Mouse (Mus musculus) kidney, embryonic 16.5 days (tissue): ENCODE measurements around the gene Ccdc154. TPM values are rescaled to one million over a fixed set of nuclear protein-coding genes. Genes with fewer than 3 reads are reported as not detected.

Source experiments
- ATAC-seq: fragments of 200-750 bp; cut with Nextera tagmentation; 2 replicates; pipeline ENCODE4 v1.8.0; 2017; ENCODE audit warnings: moderate TSS enrichment; ENCODE audit not compliant: low FRiP score, low TSS enrichment
- H3K27ac ChIP-seq: fragments of 300-500 bp; sonication (generic); 2 replicates; pipeline ENCODE4 v1.5.1; 2014; ENCODE audit warnings: low read length
- H3K27me3 ChIP-seq: fragments of 300-500 bp; sonication (generic); 2 replicates; pipeline ENCODE4 v1.6.1; 2014; ENCODE audit warnings: low read length, control low read depth, mixed read lengths; ENCODE audit not compliant: insufficient read depth
- H3K36me3 ChIP-seq: fragments of 300-500 bp; sonication (generic); 2 replicates; pipeline ENCODE4 v1.6.1; 2014; ENCODE audit warnings: low read length, control low read depth, mixed read lengths; ENCODE audit not compliant: insufficient read depth
- H3K4me1 ChIP-seq: fragments of 300-500 bp; sonication (generic); 2 replicates; pipeline ENCODE4 v1.6.1; 2014; ENCODE audit warnings: low read length, control low read depth, mixed read lengths; ENCODE audit not compliant: insufficient read depth
- H3K4me2 ChIP-seq: fragments of 300-500 bp; sonication (generic); replicated peaks from 2 replicates; pipeline ENCODE4 v1.6.1; 2014; ENCODE audit warnings: low read depth, low read length
- H3K4me3 ChIP-seq: fragments of 300-500 bp; sonication (generic); 2 replicates; pipeline ENCODE4 v1.5.1; 2014; ENCODE audit warnings: mild to moderate bottlenecking, low read length
- H3K9ac ChIP-seq: fragments of 300-500 bp; sonication (generic); replicated peaks from 2 replicates; pipeline ENCODE4 v1.6.1; 2014; ENCODE audit warnings: low read length
- H3K9me3 ChIP-seq: fragments of 300-500 bp; sonication (generic); 2 replicates; pipeline ENCODE4 v1.6.1; 2016; ENCODE audit warnings: low read length, control low read depth
- WGBS: fragments of 180-500 bp; shearing (Covaris S2); extraction: QIAGEN DNeasy Blood & Tissue Kit; methylation state at CpG from one replicate; pipeline ENCODE4 v1.1.7; 2014; 5-methylcytosine and 5-hydroxymethylcytosine counted together
- polyA plus RNA-seq: library from polyadenylated mRNA; unstranded; fragments of >200 nt; fragmentation: Nextera tagmentation; extraction: Ambion mirVana; gene quantifications from 2 replicates; pipeline ENCODE4 v1.2.1, GENCODE M21; 2015

The Ccdc154 gene
- polyA plus RNA-seq, 1 experiment from 2014 or later: not detected

DNA sequence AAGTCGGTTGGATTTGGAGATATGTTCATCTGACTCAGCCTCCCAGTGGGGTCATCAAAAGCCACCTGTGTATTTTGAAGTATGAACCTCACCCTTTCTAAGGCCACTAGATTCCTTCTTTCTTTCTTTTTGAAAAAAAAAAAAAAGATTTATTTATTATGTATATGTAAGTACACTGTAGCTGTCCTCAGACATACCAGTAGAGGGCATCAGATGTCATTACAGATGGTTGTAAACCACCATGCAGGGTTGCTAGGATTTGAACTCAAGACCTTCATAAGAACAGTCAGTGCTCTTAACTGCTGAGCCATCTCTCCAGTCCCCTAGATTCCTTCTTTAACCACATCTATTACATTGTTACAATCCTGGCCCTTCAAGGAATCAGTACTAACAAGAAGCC is 32.2 kb upstream of the Ccdc154 start:
- Histone ChIP-seq H3K27ac (no peak overlapping the region), H3K9ac (no peak overlapping the region), H3K36me3 (no peaks in the 10 kb centered on the region), H3K4me1 (peaks cover 10% of the 10 kb centered on the region), H3K27me3 (no peaks in the 10 kb centered on the region), H3K4me2 (no peak overlapping the region), H3K9me3 (no peaks in the 10 kb centered on the region), H3K4me3 (no peak overlapping the region)
- 91% methylated on average over 1 of the region's 1 CpGs for WGBS
- ATAC-seq: no peak

DNA sequence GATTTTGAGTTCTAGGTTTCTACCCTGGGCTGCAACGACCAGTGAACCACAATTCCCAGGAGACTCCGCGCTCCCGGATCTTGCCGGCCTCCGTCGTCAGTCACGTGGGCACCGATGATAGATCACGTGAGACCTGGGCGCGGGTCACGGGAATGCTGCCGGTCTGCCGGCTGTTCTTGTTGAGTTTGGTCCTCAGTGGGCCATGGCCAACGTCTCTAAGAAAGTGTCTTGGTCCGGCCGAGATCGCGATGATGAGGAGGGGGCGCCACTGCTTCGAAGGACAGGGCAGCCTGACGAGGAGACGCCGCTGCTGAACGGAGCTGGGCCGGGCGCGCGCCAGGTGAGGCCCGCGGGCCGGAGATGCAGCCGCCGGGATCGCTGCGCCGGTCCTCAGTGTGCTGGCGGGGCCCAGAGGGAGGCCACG is 29.0 kb upstream of the Ccdc154 start, which contains the start of gene Clcn7:
TSS of gene Clcn7 (plus strand) at position 117 of the 424 bp plus-strand sequence.
- WGBS: under 1% methylated on average over 40 of the region's 40 CpGs
- Histone ChIP-seq H3K27me3 (no peaks in the 10 kb centered on the region), H3K36me3 (no peaks in the 10 kb centered on the region), H3K4me3 (peak within 1 kb of the TSS; percentile 99), H3K9ac (peak within 1 kb of the TSS; percentile 80), H3K9me3 (no peaks in the 10 kb centered on the region), H3K4me1 (peaks cover 10% of the 10 kb centered on the region), H3K27ac (no peak within 1 kb of the TSS), H3K4me2 (peak within 1 kb of the TSS; percentile 79)
- ATAC-seq: peak; percentile 95

DNA sequence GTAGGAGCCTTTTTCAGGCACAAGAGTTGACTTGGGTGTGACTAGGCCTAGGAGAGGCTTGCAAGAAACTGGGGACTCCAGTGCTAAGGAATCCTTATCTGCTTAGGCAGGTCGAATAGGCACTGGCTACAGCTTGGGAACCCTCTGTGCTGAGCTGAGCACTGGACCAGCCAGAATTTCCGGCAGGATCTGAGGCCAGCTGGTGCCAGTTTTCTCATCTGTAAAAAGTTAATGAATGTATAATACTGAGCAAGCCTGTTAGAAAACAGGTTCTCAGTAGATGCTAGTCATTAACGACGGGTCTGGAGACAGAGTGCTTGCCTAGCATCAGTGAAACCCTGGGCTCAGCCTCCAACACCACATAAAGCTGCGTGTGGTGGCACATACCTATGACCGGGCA is 26.6 kb upstream of the Ccdc154 start:
- H3K27ac ChIP-seq: no peak overlapping the region
- no peak overlapping the region for H3K9ac ChIP-seq
- ATAC-seq: no peak
- no peaks in the 10 kb centered on the region for H3K27me3 ChIP-seq
- H3K36me3 ChIP-seq: no peaks in the 10 kb centered on the region
- H3K4me2 ChIP-seq: no peak overlapping the region
- no peaks in the 10 kb centered on the region for H3K9me3 ChIP-seq
- 82% methylated on average over 6 of the region's 6 CpGs for WGBS
- peaks cover 10% of the 10 kb centered on the region for H3K4me1 ChIP-seq
- no peak overlapping the region for H3K4me3 ChIP-seq

DNA sequence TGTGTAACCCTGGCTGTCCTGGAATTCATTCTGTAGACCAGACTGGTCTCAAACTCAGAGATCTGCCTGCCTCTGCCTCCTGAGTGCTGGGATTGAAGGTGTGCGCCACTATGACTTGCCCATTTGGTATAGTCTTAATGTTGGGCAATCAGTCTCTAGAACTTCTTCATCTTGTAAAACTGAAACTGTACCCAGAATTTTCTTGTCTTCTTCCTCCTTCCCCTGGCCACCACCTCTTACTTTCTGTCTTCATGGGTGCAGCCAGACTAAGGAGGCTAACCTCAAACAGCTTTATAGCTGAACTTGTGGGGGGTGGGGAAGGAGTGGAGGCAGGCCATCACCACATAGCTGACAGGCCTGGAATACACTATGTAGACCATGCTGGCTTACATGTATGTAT is 23.5 kb upstream of the Ccdc154 start:
- Histone ChIP-seq H3K4me3 (no peak overlapping the region), H3K4me1 (peaks cover 9% of the 10 kb centered on the region), H3K36me3 (no peaks in the 10 kb centered on the region), H3K9me3 (no peaks in the 10 kb centered on the region), H3K27me3 (no peaks in the 10 kb centered on the region), H3K9ac (no peak overlapping the region), H3K27ac (no peak overlapping the region), H3K4me2 (no peak overlapping the region)
- no peak for ATAC-seq
- WGBS: 96% methylated on average over 1 of the region's 1 CpGs

DNA sequence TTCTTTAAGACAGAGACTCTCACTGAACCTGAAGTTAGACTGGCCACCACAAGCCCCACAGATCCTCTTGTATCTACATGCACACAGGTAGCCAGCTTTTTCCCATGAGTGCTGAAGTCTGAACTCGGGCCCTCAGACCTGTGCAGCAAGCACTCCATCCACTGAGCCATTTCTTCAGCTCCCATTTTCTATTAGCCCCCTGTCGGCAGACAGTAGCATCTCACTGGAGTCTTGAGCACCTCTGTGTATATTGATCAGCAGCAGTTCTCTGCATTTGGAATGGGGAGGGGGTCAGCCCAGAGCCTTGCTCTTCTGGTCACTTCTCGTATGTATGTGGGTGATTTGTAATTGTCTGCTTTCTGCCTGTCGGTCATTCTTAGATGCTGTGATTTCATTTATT is 22.3 kb upstream of the Ccdc154 start:
- H3K27ac ChIP-seq: no peak overlapping the region
- H3K27me3 ChIP-seq: no peaks in the 10 kb centered on the region
- no peaks in the 10 kb centered on the region for H3K36me3 ChIP-seq
- H3K4me1 ChIP-seq: no peaks in the 10 kb centered on the region
- H3K9me3 ChIP-seq: no peaks in the 10 kb centered on the region
- 74% methylated on average over 4 of the region's 4 CpGs for WGBS
- H3K4me2 ChIP-seq: no peak overlapping the region
- H3K9ac ChIP-seq: no peak overlapping the region
- H3K4me3 ChIP-seq: no peak overlapping the region
- ATAC-seq: no peak

DNA sequence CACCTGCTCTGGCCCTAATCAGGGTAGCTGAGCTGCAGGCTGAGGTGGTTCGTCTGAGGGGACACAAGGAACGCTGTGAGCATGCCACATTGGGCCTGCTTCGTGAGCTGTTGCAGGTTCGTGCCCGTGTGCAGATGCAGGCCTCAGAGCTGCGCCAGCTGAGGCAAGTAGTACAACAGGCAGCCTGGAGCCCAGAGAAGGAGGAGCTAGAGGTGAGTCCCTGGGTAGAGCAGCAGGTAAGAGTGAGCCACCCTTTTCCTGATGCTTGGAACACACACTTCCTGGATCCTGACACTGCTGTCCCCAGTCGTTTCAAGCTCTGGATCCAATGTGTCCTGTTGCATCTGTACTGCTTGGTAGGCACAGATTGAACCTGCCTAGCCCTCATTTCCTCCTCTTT is 1.1 kb downstream of the Ccdc154 start:
- H3K36me3 ChIP-seq: peaks cover 14% of the 10 kb centered on the region; the same call in 1 of the 2 replicates
- H3K4me3 ChIP-seq: no peak overlapping the region
- 77% methylated on average over 7 of the region's 7 CpGs for WGBS
- no peaks in the 10 kb centered on the region for H3K27me3 ChIP-seq
- no peak overlapping the region for H3K4me2 ChIP-seq
- no peaks in the 10 kb centered on the region for H3K9me3 ChIP-seq
- ATAC-seq: no peak
- H3K9ac ChIP-seq: no peak overlapping the region
- no peaks in the 10 kb centered on the region for H3K4me1 ChIP-seq
- H3K27ac ChIP-seq: no peak overlapping the region

DNA sequence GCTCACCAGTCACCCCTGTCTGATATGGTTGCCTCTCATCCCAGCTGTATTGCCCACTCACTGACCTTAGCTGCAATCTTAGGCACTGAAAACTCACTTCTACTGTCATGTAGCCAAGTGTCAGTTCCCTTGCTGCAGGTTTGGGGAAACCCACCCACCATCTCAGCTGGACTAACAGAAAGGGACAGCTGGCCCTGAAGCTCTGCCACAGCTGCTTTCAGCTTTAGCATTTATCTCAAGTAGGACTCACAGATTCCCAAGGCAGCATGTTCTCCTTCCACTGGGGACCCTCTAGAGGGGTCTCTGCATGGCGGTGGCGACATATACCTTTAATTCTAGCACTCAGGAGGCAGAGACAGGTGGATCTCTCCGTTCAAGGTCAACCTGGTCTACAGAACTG is 2.5 kb downstream of the Ccdc154 start:
- 83% methylated on average over 3 of the region's 3 CpGs for WGBS
- peaks cover 6% of the 10 kb centered on the region; the same call in 1 of the 2 replicates for H3K36me3 ChIP-seq
- H3K9ac ChIP-seq: no peak overlapping the region
- H3K27me3 ChIP-seq: no peaks in the 10 kb centered on the region
- H3K27ac ChIP-seq: no peak overlapping the region
- no peaks in the 10 kb centered on the region for H3K9me3 ChIP-seq
- no peaks in the 10 kb centered on the region for H3K4me1 ChIP-seq
- no peak for ATAC-seq
- no peak overlapping the region for H3K4me3 ChIP-seq
- no peak overlapping the region for H3K4me2 ChIP-seq

DNA sequence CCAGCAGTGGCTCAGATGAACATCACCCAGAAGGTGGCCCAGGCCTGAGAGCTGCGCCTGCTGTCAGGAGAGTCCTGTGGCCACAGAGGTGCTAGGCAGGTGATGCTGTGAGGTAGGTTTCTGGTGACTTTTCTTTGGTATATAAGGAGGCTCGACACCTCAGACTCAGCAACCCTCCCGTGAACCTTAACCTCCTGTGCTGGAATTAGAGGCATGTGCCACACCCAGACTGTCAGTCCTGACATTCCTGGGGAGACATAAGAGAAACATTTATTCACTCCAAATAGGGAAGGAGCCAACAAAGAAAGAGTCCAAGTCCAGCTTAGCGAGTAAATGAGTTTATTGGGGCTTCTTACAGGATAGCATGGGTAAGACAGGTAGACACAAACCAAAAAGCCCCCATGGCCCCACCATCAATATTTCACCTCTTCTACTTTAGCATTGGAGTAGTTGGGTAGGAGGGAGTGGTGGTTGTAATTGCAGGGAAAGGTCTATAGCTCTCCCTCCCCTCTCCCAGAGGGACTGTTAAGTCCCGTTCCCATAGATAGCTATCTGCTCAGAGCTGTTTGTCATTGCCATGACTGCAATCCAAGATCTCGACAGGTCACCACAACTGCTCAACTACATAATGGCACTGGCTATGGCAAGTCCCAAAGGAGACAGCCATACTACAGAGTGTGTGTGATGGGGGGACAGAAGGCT is 3.9 kb downstream of the Ccdc154 start:
- no peak overlapping the region for H3K9ac ChIP-seq
- no peaks in the 10 kb centered on the region for H3K36me3 ChIP-seq
- H3K27me3 ChIP-seq: no peaks in the 10 kb centered on the region
- no peak overlapping the region for H3K4me2 ChIP-seq
- H3K27ac ChIP-seq: no peak overlapping the region
- no peak for ATAC-seq
- 33% methylated on average over 6 of the region's 6 CpGs for WGBS
- no peak overlapping the region for H3K4me3 ChIP-seq
- no peaks in the 10 kb centered on the region for H3K9me3 ChIP-seq
- no peaks in the 10 kb centered on the region for H3K4me1 ChIP-seq

DNA sequence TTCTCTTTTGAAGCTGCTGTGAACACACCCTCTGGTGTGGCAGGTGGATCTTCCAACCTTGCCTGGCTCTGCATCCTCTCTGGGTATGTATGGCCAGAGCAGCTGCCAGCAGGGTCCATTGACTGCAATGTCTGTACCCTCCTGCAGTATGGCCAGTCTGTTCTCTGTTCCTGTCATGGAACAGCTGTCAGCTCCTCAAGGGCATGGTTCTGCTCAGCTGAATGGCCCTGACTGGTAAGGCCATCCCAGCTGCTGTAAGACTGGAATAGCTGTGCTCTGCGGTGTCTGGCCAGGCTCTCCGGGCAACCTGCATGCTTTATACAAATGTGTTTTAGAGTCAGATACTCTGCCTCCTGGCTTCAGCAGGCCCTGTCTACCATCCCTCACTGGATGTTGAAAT is 7.4 kb downstream of the Ccdc154 start:
- Histone ChIP-seq H3K27me3 (no peaks in the 10 kb centered on the region), H3K27ac (no peak overlapping the region), H3K4me3 (no peak overlapping the region), H3K4me2 (no peak overlapping the region), H3K9ac (no peak overlapping the region), H3K4me1 (no peaks in the 10 kb centered on the region), H3K36me3 (no peaks in the 10 kb centered on the region), H3K9me3 (no peaks in the 10 kb centered on the region)
- no peak for ATAC-seq
- 93% methylated on average over 2 of the region's 2 CpGs for WGBS

DNA sequence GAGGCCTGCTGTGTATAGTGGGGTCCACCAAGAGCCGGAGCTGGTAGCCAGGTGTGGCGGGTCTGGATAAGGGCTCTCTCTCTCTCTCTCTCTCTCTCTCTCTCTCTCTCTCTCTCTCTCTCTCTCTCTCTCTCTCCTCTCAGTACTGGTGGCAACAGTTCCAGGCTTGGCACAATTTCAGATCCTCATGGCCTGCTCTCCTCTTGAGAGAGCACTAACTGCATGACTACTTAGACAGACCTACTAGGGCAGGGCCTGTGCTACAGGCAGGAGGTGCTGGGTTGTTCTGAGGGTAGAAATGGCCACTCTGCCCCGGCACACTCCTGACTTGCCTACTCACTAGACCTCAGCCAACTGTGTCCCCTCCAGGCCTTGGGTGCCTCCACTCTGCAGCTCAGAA is 10.3 kb downstream of the Ccdc154 start:
- Histone ChIP-seq H3K4me3 (no peak overlapping the region), H3K4me2 (no peak overlapping the region), H3K27ac (no peak overlapping the region), H3K36me3 (no peaks in the 10 kb centered on the region), H3K9me3 (no peaks in the 10 kb centered on the region), H3K9ac (no peak overlapping the region), H3K27me3 (no peaks in the 10 kb centered on the region), H3K4me1 (no peaks in the 10 kb centered on the region)
- 96% methylated on average over 3 of the region's 3 CpGs for WGBS
- no peak for ATAC-seq
